Mouse (Mus musculus) liver, embryonic 13.5 days (tissue): Measurements from ENCODE around the gene Gm36245. TPM values are rescaled to one million over a fixed set of nuclear protein-coding genes. Genes with fewer than 3 reads are reported as not detected.
"Not testable (repeated sequence)": the region's sequence is repeated elsewhere in the genome, so short reads cannot be mapped to it uniquely, and the experiment has no call there.

Experiments
- ATAC-seq: fragments of 200-750 bp; cut with Nextera tagmentation; 2 replicates; pipeline ENCODE4 v1.8.0; 2017; ENCODE audit warnings: low read depth, mild to moderate bottlenecking, moderate number of reproducible peaks, moderate library complexity
- DNase-seq: peaks from one replicate; pipeline ENCODE4 v3.0.0; 2022
- H3K27ac ChIP-seq: fragments of 300-500 bp; sonication (generic); 2 replicates; pipeline ENCODE4 v1.5.1; 2015; ENCODE audit warnings: moderate library complexity, mild to moderate bottlenecking, inconsistent platforms
- H3K27me3 ChIP-seq: fragments of 300-500 bp; sonication (generic); 2 replicates; pipeline ENCODE4 v1.6.1; 2015; ENCODE audit warnings: mild to moderate bottlenecking, inconsistent platforms
- H3K36me3 ChIP-seq: fragments of 300-500 bp; sonication (generic); 2 replicates; pipeline ENCODE4 v1.6.1; 2015; ENCODE audit warnings: mild to moderate bottlenecking, inconsistent platforms
- H3K4me1 ChIP-seq: fragments of 300-500 bp; sonication (generic); replicated peaks from 2 replicates; pipeline ENCODE4 v1.6.1; 2015; ENCODE audit warnings: inconsistent platforms
- H3K4me2 ChIP-seq: fragments of 300-500 bp; sonication (generic); 2 replicates; pipeline ENCODE4 v1.6.1; 2015; ENCODE audit warnings: inconsistent platforms, mild to moderate bottlenecking, moderate library complexity
- H3K4me3 ChIP-seq: fragments of 300-500 bp; sonication (generic); replicated peaks from 2 replicates; pipeline ENCODE4 v1.5.1; 2015; ENCODE audit warnings: mild to moderate bottlenecking, inconsistent platforms
- H3K9ac ChIP-seq: fragments of 300-500 bp; sonication (generic); 2 replicates; pipeline ENCODE4 v1.6.1; 2015; ENCODE audit warnings: mild to moderate bottlenecking, inconsistent platforms
- H3K9me3 ChIP-seq: fragments of 300-500 bp; sonication (generic); replicated peaks from 2 replicates; pipeline ENCODE4 v1.6.1; 2016; ENCODE audit warnings: inconsistent platforms
- WGBS: fragments of 180-500 bp; shearing (Covaris S2); methylation state at CpG from one replicate; pipeline ENCODE4 v1.1.7; 2015; ENCODE audit not compliant: insufficient replicate concordance; 5-methylcytosine and 5-hydroxymethylcytosine counted together
- polyA plus RNA-seq: library from polyadenylated mRNA; unstranded; fragments of >200 nt; fragmentation: Nextera tagmentation; extraction: Ambion mirVana; gene quantifications from 2 replicates; pipeline ENCODE4 v1.2.1, GENCODE M21; 2015

Gene Gm36245
- polyA plus RNA-seq, 1 experiment from 2014 or later = not detected

DNA sequence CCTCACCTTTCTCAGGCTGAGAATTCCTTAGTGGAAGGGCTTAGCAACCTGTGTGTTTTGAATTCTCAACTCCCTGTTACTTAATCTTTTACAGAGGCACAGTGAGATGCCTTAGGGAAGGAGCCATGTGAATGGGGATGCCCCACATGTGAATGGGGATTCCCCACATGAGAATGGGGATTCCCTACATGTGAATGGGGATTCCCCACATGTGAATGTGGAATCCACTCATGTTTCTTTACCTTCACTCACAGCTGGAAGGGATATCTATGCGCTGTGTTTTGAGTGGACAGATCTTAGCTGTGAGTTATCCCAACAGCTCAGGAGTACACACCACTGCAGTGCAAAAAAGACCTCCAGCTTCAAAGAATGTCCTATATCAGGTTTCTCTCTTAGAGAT, 25.7 kb downstream of the Gm36245 start:
- Histone ChIP-seq H3K27ac (no peak overlapping the region), H3K9me3 (no peaks in the 10 kb centered on the region), H3K27me3 (no peaks in the 10 kb centered on the region), H3K4me2 (no peak overlapping the region), H3K4me3 (no peak overlapping the region), H3K4me1 (no peaks in the 10 kb centered on the region), H3K9ac (no peak overlapping the region), H3K36me3 (no peaks in the 10 kb centered on the region)
- 74% methylated on average over 1 of the region's 1 CpGs for WGBS
- DNase-seq = no peak
- no peak for ATAC-seq

DNA sequence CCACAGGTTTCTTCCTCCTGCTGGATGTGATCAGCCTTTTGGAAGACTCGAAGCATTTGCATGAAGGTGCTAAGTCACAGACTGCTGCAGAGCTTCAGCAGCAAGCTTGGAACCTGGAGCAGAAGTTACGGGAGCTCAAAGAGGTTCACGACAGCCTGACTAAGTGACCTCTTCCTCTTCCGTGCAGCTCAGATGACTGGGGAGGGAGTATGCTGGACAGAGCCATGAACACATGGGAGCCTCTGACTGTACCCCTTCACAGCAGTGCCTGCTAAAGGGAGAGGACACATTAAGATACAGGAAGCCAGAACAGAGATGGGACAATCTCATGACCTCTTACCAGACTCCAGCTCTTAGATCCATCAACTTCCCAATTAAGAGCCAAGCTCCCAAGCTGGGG, 27.4 kb downstream of the Gm36245 start:
- WGBS = 41% methylated on average over 4 of the region's 4 CpGs
- DNase-seq, H3K4me2 ChIP-seq, H3K9me3 ChIP-seq, H3K4me1 ChIP-seq, ATAC-seq, H3K9ac ChIP-seq, H3K27me3 ChIP-seq, H3K27ac ChIP-seq, H3K36me3 ChIP-seq, H3K4me3 ChIP-seq: not testable (repeated sequence)

- 51% methylated on average over 9 of the region's 9 CpGs for WGBS
Observed at GRCm38 (mm10) chr15:77628647-77629046, 29.6 kb downstream of the Gm36245 start.

GRCm38 (mm10) chr15:77629822-77630221, 30.8 kb downstream of the Gm36245 start:
- 54% methylated on average over 3 of the region's 3 CpGs for WGBS
- not testable (repeated sequence) for ATAC-seq

More at GRCm38 (mm10) chr15:77628647-77629046, 29.6 kb downstream of the Gm36245 start:
- not testable (repeated sequence) for DNase-seq, H3K9ac ChIP-seq, ATAC-seq, H3K9me3 ChIP-seq, H3K27ac ChIP-seq, H3K4me3 ChIP-seq, H3K36me3 ChIP-seq, H3K4me2 ChIP-seq, H3K4me1 ChIP-seq, H3K27me3 ChIP-seq

DNA sequence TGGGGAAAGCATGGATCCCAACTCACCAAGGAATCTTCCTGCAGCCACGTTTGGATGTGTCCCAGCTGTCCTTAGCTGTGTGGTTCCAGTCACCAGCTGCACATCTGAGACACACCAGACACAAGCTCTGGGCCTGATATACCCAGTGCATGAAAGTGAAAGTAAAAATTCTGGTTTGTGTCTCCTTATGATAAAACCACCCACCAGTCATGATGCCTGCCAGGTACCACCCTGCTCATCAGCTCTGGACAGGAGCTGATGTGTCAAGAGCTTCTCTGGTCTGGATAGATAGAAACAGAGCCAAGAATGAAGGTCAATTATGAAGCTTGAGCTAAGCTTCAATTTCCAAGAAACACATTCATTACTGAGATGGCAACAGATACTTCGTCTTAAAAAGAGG, 44.1 kb downstream of the Gm36245 start, which contains the start of gene Apol11b:
Gene Apol11b (minus strand): TSS at position 111 of the 400 bp plus-strand sequence.
- not testable (repeated sequence) for H3K9me3 ChIP-seq, H3K27ac ChIP-seq, H3K9ac ChIP-seq, DNase-seq, H3K4me2 ChIP-seq, H3K4me1 ChIP-seq, H3K4me3 ChIP-seq, H3K36me3 ChIP-seq, H3K27me3 ChIP-seq
- peak; percentile 63 for ATAC-seq
- WGBS = 43% methylated on average over 2 of the region's 2 CpGs

More at GRCm38 (mm10) chr15:77629822-77630221, 30.8 kb downstream of the Gm36245 start:
- not testable (repeated sequence) for DNase-seq, H3K9ac ChIP-seq, H3K4me1 ChIP-seq, H3K4me2 ChIP-seq, H3K27me3 ChIP-seq, H3K9me3 ChIP-seq, H3K4me3 ChIP-seq, H3K36me3 ChIP-seq, H3K27ac ChIP-seq

DNA sequence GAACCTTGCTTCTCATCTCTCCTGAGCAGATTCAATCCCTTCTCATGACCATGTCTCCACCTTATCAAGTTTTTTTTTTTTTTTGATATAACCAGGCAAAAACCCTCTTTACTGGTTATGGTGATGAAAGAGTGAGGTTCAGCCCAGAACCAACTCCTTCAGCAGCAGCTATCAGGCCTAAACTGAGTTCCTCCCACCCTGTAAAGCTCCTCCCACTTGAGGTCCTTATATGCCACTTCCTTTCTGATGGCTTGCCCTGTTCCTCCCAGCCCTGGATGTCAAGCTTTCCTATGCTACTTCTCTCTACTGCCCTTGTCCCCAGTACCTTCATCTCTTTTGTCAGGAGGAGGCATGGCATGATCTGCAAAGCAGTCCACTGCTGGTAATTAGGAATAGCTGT, 52.1 kb downstream of the Gm36245 start:
- H3K4me3 ChIP-seq, DNase-seq, H3K36me3 ChIP-seq, H3K27me3 ChIP-seq, H3K27ac ChIP-seq, H3K4me2 ChIP-seq, H3K9me3 ChIP-seq, H3K9ac ChIP-seq, ATAC-seq, H3K4me1 ChIP-seq: not testable (repeated sequence)

Other genes starting within 250 kb of the Gm36245 start
- gene Apol7a, start 200.1 kb upstream of the Gm36245 start, polyA plus RNA-seq = 0.17 and 0.27 TPM in 2 replicates
- gene Apol9a, start 188.1 kb upstream of the Gm36245 start, polyA plus RNA-seq = 0.06 TPM in 2 replicates
- not detected in 2 replicates for gene Apol7b, start 151.8 kb upstream of the Gm36245 start, polyA plus RNA-seq
- gene Apol10a, start 122.2 kb upstream of the Gm36245 start, polyA plus RNA-seq = 0.05 and 0.10 TPM in 2 replicates
- gene Apol11a, start 91.0 kb upstream of the Gm36245 start, polyA plus RNA-seq = 0.15 and 0.38 TPM in 2 replicates
- gene Apol7c, start 65.9 kb upstream of the Gm36245 start, polyA plus RNA-seq = not detected in 2 replicates
- not detected in 2 replicates for gene 1700025B11Rik, start 37.4 kb upstream of the Gm36245 start, polyA plus RNA-seq
- not detected in 2 replicates for gene Apol10b, start 3.1 kb upstream of the Gm36245 start, polyA plus RNA-seq
- gene Apol11b, start 44.0 kb downstream of the Gm36245 start, polyA plus RNA-seq = 10.6 and 12.5 TPM in 2 replicates
- gene Apol7e, start 99.6 kb downstream of the Gm36245 start, polyA plus RNA-seq = not detected in 2 replicates
- not detected in 2 replicates for gene Apol9b, start 129.8 kb downstream of the Gm36245 start, polyA plus RNA-seq
- gene Apol8, start 157.7 kb downstream of the Gm36245 start, polyA plus RNA-seq = 29.8 and 34.9 TPM in 2 replicates
- 18.3 and 22.2 TPM in 2 replicates for gene Myh9, start 242.9 kb downstream of the Gm36245 start, polyA plus RNA-seq